Mouse (Mus musculus): ENCODE measurements around the gene Lman2. TPM values are rescaled to one million over a fixed set of nuclear protein-coding genes. Genes with fewer than 3 reads are reported as not detected.

Lman2 gene
- 100 to 1,000 TPM; 113 to 121 TPM for total RNA-seq (2021)
- long read RNA-seq, experiment 1, full-length matches to known transcripts = 294 of 309 reads
- long read RNA-seq, experiment 1, partial matches to known transcripts = 12 of 309 reads
- long read RNA-seq, experiment 1, other reads (novel, unspliced or antisense) = 3 of 309 reads
- long read RNA-seq, experiment 2, full-length matches to known transcripts = 586 of 636 reads
- long read RNA-seq, experiment 2, partial matches to known transcripts = 28 of 636 reads
- long read RNA-seq, experiment 2, other reads (novel, unspliced or antisense) = 22 of 636 reads

DNA sequence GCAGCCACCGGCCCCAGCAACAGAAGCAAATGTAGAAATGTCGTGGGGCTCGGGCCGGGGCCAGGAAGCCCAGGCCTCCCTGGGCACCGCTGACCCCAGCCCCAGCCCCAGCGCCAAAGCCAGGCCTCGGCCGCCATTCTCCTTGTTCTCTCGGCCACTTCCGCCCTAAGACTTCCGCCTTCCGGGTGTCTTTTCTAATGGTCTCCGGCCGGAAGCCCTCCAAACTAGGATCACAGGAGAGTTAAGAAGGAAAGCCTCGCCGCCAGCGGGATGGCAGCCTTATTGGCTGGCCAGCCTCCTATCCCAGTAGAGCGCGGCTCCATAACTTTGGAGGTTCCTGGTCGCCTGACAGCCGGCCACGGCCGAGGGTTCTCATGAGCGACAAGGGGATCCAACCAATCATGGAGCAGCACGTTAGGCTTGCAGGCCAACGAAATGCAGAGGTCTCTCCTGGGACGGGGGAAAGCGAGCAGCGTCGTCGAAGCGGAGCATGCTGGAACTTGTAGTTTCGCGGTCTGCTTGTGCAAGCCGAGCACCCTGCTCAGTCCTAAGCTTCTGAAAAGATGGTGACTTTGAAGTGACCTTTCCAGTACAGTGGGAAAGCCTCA, at the start of gene Lman2:
TSS of gene Lman2 (minus strand) at position 331 of the 608 bp plus-strand sequence.
- peak; percentile 82 to 87 for DNase-seq (ENCODE audit: low spot score in 2 of 2)

GRCm38 (mm10) chr13:55411826-55412225, 49.2 kb upstream of the Lman2 start:
- DNase-seq (ENCODE audit: low spot score in 2 of 2) = no peak

- DNase-seq (ENCODE audit: low spot score in 2 of 2) = no peak
These were observed 46.0 kb upstream of the Lman2 start for GRCm38 (mm10) chr13:55408546-55409120.

- DNase-seq (ENCODE audit: low spot score in 2 of 2) = no peak
These were observed 44.8 kb upstream of the Lman2 start for GRCm38 (mm10) chr13:55407341-55407740.

DNA sequence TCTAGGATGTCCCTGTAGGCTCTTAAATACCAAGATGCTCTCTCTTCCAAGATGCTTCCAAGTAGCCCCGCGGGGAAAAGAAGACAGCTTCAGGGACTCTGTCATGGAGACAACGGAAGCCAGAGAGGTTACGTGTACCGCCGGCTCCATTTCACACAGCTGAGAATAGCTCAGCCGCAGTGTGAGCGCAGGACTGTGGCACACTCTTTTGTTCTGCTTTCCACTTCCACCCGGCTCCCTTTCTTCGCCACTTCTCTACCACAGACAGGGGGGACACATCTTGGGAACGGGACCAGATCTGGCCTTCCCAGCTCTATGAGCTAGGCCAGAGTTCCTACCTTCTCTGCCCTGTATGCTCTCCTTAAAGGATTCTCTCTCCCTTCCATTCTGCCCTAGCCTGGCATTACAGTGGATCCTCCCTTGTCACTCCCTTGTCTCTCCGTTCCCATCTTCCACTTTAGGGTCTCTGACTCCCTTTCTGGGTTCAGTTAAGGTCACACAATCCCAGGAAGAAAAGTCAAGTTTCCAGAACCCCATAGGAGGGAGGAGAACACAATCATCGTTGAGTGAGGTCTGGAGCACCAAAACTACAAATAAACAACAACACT, 43.3 kb upstream of the Lman2 start:
- no peak for DNase-seq (ENCODE audit: low spot score in 2 of 2)

DNA sequence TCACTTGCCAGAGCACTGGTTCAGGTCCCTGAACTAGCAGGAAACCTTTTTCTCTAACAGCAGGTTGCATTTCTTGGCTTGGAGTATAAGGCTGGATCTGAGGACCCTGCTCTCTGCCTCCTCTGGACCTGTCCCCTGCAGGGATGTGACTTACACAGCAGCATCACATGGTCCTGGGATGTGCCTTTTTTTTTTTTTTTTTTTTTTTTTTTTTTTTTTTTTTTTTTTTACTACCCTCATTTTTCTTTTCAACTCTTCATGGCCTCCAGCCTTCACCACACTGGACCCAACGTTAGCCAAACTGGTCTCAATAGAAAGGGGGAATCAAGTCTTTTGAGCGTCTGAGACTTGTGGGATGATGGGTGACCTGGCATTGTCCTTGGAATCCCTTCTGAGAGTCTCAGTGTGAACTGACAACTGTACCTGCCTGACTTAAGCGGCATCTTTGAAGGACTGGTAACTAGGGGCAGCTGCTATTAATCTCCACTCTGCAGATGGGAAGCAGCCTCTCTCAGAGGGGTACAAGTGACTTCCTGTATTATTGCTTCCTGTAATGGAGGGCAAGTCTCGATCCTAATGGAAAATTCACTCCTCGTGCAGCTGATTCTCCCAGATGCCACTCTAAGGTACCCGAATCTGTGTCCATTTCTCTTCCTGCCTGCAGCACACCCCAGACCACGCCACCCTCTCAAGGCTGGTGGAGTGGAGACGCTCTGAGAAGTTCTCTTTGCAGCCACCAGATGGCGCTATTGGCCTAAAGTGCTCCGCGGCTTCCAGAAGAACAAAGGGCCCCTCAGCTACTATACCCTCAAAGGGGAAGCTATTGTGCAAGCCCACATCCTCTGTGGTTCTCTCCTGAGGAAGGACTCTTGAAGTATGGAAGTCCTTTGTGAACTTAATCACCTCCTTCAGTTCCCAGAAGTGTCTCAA, 42.5 kb upstream of the Lman2 start:
- peak; percentile 75 to 79 for DNase-seq (ENCODE audit: low spot score in 2 of 2)

DNA sequence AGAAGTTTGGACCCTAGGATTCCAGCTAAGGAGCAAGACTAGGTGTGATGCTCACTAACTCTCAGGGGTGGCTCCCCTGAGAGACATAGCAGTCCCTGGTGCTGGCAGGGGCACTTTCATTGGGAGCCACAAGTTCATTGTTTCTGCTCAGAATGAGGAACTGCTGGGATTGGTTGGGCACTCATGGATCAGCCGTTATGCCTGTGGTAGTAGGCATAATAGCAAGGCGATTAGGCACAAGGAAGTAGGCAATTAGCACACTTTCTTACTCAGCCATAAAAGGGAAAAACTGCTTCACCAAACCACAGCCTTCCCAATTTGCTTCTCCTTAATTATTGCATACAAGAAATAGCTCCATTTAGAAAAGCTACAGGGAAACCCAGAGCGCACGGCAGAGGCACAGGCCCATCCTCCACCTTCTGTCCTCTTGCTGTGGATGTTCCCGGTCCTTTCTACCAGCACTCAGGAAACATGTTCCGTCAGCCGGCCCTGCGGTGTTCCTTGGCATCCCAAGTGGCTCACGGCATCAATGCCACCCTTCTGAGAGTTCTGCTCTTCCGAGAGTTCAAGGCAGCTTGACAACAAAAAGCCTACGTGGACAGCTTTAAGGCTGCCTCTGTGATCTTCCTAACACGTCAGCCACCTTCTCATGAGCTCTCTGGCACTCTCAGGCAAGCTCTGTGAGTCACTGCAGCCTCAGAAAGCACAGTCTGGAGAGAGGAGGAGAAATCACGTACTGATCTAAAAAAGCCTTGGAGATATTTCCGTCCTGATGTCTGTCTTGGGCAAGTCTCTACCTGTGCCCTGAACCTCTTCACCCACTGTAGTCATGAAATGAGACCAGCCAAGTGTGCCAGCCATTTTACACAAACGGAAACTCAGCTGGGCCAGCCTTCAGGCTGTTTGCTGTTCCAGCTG, 41.6 kb upstream of the Lman2 start:
- DNase-seq (ENCODE audit: low spot score in 2 of 2) = no peak

DNA sequence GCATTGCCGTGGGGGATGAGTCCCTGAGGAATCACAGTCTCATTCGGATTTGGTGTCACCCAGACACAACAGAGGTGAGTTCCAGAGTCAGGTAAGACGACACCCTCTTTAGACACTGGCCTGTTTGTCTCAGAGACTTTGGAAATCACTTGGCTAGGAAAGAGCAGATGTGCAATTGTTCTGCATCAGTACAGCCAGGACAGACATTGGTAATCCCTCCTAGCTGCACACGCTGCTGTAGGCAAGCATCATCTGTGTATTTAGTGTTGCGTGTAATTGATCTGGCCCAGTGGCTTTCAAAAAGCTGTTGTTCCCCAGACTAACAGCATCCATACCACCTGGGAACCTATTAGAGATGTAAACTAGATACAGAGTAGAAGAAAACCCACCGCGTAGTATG, 40.7 kb upstream of the Lman2 start:
- DNase-seq (ENCODE audit: low spot score in 2 of 2) = no peak

GRCm38 (mm10) chr13:55400039-55400346, 37.4 kb upstream of the Lman2 start:
- DNase-seq (ENCODE audit: low spot score in 2 of 2) = no peak

- DNase-seq (ENCODE audit: low spot score in 2 of 2) = no peak
These were observed 36.9 kb upstream of the Lman2 start for GRCm38 (mm10) chr13:55399300-55400038.

- no peak for DNase-seq (ENCODE audit: low spot score in 2 of 2)
These were observed 35.5 kb upstream of the Lman2 start, which contains the start of gene Slc34a1 for GRCm38 (mm10) chr13:55398088-55398487. Gene Slc34a1, plus strand, starts transcription at chr13:55398187.

- DNase-seq (ENCODE audit: low spot score in 2 of 2) = no peak
These were observed 30.4 kb upstream of the Lman2 start for GRCm38 (mm10) chr13:55392933-55393332.

DNA sequence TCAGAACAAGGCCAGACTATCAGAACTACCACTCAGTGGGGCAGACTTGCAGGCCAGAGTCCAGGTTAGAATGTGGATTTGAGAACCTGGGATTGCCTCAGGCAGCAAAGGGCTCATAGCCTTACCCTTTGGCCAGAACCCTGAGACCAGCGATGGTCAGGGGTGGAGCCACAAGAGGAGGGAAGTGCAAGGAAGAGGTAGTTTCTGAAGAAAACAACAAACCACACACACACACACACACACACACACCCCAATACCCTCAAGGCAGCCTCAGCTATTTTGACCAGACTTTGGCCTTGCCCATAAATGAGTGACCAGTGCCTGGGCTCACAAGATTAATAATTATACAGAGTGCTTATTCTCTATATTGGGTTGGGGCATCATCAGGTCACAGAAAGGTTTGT, 29.0 kb upstream of the Lman2 start:
- no peak for DNase-seq (ENCODE audit: low spot score in 2 of 2)

DNA sequence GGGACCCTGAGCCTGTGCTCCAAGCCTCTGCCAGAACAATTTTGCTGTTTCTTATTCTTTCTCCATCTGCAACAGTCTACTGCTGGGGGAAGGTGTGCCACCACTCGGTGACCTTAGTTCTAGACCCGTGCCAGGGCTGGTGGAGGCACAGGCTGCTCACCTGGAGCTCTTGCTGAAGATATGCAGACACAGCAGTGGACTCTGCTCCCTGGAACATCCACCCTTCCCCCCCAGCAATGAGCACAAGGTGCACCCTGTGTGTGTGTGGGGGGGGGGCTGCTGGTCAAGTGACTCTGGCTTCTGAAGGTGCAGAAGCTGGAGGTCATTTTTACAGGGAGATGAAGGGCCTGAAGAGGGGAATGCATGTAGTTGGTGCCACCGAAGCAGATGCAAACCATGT, 28.1 kb upstream of the Lman2 start:
- no peak for DNase-seq (ENCODE audit: low spot score in 2 of 2)

DNA sequence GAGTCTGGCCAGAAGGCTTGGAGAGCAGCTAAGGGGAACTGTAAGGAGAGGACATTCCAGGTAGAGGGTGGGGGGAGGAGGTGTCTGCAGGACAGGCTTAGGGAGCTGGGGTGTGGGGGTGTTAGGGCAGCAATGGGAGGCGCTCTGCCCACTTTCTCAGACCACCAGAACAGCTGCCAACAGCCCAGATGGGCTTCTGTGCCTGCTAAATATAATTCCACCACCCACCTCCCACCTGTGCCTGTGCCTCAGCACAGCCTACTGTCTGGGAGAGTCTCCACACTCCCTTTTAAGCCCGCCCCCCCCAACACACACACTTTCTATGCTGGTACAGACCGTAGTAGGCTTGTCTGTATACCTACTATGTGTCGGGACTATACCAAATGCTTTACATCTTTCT, 19.2 kb upstream of the Lman2 start:
- DNase-seq (ENCODE audit: low spot score in 2 of 2) = no peak

- no peak for DNase-seq (ENCODE audit: low spot score in 2 of 2)
These were observed 16.5 kb upstream of the Lman2 start for GRCm38 (mm10) chr13:55378907-55379580.

DNA sequence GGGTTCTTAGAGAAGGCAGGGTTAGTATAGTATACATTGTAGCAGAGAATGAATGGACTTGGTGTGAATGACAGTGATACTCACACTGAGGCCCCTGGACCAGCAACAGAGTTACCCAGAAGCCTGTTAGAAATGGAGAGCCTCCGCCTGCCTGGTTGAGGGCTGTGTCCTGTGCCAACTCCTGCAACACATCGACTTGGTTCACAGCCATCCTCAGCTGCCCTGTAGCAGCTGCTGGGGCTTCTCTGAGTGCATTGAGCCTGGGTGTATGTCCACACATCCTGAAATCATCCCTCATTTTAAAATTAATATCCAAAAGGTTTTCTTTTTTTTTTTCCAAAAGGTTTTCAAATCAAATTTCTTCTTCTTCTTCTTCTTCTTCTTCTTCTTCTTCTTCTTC, 13.3 kb upstream of the Lman2 start:
- no peak for DNase-seq (ENCODE audit: low spot score in 2 of 2)

GRCm38 (mm10) chr13:55374206-55374924, 11.8 kb upstream of the Lman2 start:
- no peak for DNase-seq (ENCODE audit: low spot score in 2 of 2)

Measured in adrenal gland, adult 18-20 months (tissue).